Mouse (Mus musculus): ENCODE measurements around the gene Mfap1a. TPM values are rescaled to one million over a fixed set of nuclear protein-coding genes. Genes with fewer than 3 reads are reported as not detected.

Gene Mfap1a
- polyA plus RNA-seq, 1 experiment: 0.75 TPM

DNA sequence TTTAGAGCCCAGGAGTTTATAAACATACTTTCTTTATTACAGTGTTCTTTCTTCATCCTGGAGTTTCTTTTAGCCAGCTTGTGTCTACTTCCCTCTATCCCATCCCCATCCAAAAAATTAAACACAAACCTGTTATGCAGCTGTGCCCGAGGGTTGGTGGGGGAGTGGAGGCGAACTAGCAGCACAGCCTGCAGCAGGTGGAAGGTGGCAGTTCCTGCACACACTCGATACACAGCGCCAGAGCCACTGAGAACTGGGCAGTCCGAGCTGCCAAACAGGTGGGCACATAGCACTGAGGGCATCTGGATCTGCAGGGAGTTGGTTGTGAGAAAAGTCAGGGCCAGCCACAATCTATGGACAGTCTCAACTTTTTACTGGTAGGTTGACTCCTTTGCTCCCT, 50.9 kb downstream of the Mfap1a start:
- no peaks in the 10 kb centered on the region for H3K27me3 ChIP-seq (ENCODE audit: control insufficient read depth)
- H3K36me3 ChIP-seq (ENCODE audit: control insufficient read depth): peaks cover 60% of the 10 kb centered on the region
- TF ChIP-seq TAL1 (IDR thresholded peaks at IDR 0.05; ENCODE audit: low read length) (no peak), GATA1 (IDR thresholded peaks at IDR 0.05; ENCODE audit: low read length) (no peak)
- H3K4me3 ChIP-seq (replicated peaks): no peak overlapping the region
- H3K4me1 ChIP-seq (ENCODE audit: control insufficient read depth): peaks cover 45% of the 10 kb centered on the region
- no peaks in the 10 kb centered on the region for H3K9me3 ChIP-seq (ENCODE audit: control insufficient read depth, low read length)

DNA sequence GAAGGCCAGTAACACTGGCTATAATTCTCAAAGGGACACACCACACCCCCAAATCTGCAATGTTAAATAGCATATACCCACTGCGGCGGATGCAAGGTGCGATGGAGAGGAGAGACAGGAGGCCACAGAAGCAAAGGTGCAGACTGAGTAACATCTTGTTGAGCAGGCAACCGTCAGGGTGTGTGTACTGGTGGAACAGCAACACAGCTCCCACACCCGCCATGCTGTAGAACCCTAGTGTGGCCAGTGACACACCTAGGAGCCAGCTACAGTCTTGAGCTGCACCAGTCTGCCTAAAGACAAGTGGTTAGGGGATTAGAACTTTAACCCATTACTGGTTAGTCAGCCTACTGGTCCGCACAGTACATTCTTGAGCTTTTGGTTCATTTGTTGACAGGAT, 52.5 kb downstream of the Mfap1a start:
- no peaks in the 10 kb centered on the region for H3K9me3 ChIP-seq (ENCODE audit: control insufficient read depth, low read length)
- no peaks in the 10 kb centered on the region for H3K27me3 ChIP-seq (ENCODE audit: control insufficient read depth)
- TF ChIP-seq GATA1 (IDR thresholded peaks at IDR 0.05; ENCODE audit: low read length): no peak
- TF ChIP-seq TAL1 (IDR thresholded peaks at IDR 0.05; ENCODE audit: low read length): no peak
- peaks cover 53% of the 10 kb centered on the region for H3K4me1 ChIP-seq (ENCODE audit: control insufficient read depth)
- peaks cover 49% of the 10 kb centered on the region for H3K36me3 ChIP-seq (ENCODE audit: control insufficient read depth)
- H3K4me3 ChIP-seq (replicated peaks): no peak overlapping the region

DNA sequence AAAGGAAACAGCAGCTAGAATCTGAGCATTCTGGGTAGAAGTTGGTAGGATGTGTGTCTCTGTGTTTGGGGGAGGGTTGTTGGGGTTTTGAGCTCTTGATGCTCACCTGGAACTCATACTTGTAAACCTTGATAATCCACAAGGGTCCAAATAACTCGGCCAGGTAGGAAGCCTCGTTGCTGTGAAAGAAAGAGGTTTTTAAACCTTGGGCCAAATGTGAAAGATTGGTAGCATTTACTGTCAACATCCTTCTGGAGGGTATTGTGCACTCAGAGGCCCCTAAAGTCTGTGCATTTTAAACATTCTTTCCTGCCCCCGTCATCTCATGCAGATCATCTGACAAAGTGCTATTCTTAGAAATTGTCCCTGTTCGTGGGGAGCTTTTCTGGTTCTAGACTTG, 53.5 kb downstream of the Mfap1a start, which contains the start of gene Hypk:
Gene Hypk (plus strand): TSS at position 301 of the 400 bp plus-strand sequence.
- Histone ChIP-seq H3K4me3 (replicated peaks) (no peak within 1 kb of the TSS), H3K4me1 (ENCODE audit: control insufficient read depth) (peaks cover 53% of the 10 kb centered on the region), H3K36me3 (ENCODE audit: control insufficient read depth) (peaks cover 41% of the 10 kb centered on the region), H3K27me3 (ENCODE audit: control insufficient read depth) (no peaks in the 10 kb centered on the region), H3K9me3 (ENCODE audit: control insufficient read depth, low read length) (no peaks in the 10 kb centered on the region)
- TF ChIP-seq TAL1 (IDR thresholded peaks at IDR 0.05; ENCODE audit: low read length): no peak
- TF ChIP-seq GATA1 (IDR thresholded peaks at IDR 0.05; ENCODE audit: low read length): no peak

DNA sequence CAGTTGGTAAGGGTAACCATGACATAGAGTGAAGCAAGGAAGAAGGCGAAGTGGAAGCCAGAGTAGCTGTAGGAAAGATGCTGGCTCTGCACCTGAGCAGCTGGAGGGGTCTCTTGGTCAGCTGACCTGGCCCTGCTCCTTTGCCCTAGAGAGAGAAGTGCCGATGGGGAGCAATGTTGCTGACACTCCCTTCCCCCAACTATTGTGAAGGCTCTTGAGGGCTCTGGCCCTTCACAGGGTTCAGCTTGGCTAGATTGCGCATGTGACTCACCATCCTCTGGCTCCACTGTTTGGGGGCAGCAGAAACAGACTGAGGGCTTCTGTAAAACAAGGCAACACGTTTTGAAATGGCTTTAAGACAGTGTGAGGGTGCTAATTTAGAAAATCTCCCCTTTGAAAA, 54.1 kb downstream of the Mfap1a start:
- no peak overlapping the region for H3K4me3 ChIP-seq (replicated peaks)
- H3K4me1 ChIP-seq (ENCODE audit: control insufficient read depth): peaks cover 52% of the 10 kb centered on the region

DNA sequence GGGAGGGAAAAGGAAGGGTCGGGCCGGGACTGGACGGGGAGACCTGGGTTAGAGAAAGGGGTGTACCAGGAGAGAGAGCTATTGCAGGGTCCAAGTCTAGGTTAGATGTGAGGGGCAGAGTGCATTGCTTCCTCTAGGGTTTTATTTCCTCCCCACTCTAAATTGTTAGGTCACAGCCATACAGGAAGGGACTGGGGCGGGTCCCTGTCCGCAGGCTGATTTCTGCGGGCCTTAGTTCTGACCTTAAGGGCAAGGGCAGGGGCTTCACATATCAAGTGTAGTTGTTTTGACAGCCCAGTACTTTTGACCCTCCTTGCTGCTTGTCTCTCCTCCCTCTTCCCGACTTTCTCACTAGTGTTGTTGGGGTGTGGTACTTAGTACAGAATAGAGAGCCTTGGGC, 56.4 kb downstream of the Mfap1a start:
- Histone ChIP-seq H3K36me3 (ENCODE audit: control insufficient read depth) (peaks cover 37% of the 10 kb centered on the region), H3K4me3 (replicated peaks) (peak overlapping the region; percentile 87), H3K9me3 (ENCODE audit: control insufficient read depth, low read length) (no peaks in the 10 kb centered on the region), H3K27me3 (ENCODE audit: control insufficient read depth) (no peaks in the 10 kb centered on the region), H3K4me1 (ENCODE audit: control insufficient read depth) (peaks cover 40% of the 10 kb centered on the region)
- TF ChIP-seq TAL1 (IDR thresholded peaks at IDR 0.05; ENCODE audit: low read length) (no peak), GATA1 (IDR thresholded peaks at IDR 0.05; ENCODE audit: low read length) (no peak)

More for the DNA sequence above, 54.1 kb downstream of the Mfap1a start:
- H3K27me3 ChIP-seq (ENCODE audit: control insufficient read depth): no peaks in the 10 kb centered on the region
- TF ChIP-seq TAL1 (IDR thresholded peaks at IDR 0.05; ENCODE audit: low read length) (no peak), GATA1 (IDR thresholded peaks at IDR 0.05; ENCODE audit: low read length) (no peak)
- no peaks in the 10 kb centered on the region for H3K9me3 ChIP-seq (ENCODE audit: control insufficient read depth, low read length)
- peaks cover 41% of the 10 kb centered on the region for H3K36me3 ChIP-seq (ENCODE audit: control insufficient read depth)

DNA sequence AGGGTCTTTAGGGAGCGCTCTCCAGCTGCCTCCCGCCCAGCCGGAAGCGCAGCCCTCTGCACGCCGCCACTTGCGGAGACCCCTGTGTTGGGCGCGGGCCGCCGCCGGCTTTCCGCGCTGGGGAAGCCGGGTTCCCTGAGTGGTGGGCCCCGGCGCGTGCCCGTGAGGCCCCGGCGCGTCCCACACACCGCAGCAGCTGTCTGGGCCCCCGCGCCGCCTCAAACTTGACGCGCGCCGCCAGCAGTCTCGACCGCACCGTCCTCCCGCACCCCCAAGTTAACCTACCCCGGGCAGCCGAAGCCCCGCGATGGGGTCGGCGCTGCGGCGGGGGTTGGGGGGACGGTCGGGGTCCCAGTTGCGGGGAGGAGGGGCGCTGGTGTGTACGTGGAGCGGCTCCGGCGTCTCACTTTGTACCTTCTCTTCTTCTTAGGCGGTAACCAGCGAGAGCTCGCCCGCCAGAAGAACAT, 56.9 kb downstream of the Mfap1a start:
- H3K4me3 ChIP-seq (replicated peaks): peak overlapping the region; percentile 87
- H3K36me3 ChIP-seq (ENCODE audit: control insufficient read depth): peaks cover 34% of the 10 kb centered on the region
- H3K27me3 ChIP-seq (ENCODE audit: control insufficient read depth): no peaks in the 10 kb centered on the region
- H3K9me3 ChIP-seq (ENCODE audit: control insufficient read depth, low read length): no peaks in the 10 kb centered on the region
- peaks cover 41% of the 10 kb centered on the region for H3K4me1 ChIP-seq (ENCODE audit: control insufficient read depth)
- TF ChIP-seq GATA1 (IDR thresholded peaks at IDR 0.05; ENCODE audit: low read length) (no peak), TAL1 (IDR thresholded peaks at IDR 0.05; ENCODE audit: low read length) (no peak)

DNA sequence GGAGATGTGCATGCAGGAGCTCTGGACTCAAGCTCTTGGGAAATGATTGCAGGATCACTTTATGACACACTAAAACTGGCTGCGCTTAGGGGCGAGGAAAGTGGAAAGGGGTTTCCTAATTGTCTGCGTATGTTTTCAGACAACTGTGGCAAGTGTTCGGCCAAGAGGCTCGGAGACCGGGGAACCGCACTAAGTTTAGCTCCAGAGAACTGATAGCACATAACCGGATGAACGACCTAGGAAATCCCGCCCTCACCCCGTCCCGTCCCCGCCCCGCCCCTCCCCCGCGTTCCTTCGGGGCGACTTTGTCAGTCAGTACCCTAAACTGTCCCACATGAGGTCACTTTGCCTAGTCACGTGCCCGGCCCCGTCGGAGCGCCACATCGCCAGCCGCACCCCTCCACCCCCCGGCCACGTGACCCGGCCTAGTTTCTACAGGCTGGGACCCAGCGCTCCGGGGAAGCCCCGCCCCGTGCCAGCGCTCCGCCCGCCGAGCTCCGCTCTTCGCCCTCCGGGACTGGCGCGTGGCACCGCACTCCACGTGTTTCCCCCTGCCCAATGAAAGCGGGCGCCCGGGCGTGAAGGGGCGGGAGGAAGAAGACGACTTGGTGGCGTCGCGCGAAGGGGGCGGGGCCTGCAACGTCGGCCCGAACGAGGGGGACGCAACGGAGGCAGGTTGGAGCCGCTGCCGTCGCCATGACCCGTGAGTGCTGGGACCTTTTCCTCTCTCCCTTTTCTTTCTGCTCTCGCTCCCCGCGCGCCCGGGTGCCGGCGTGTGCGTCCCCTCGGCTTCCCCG, 57.5 kb downstream of the Mfap1a start, which contains the start of gene Serf2:
Gene Serf2 (plus strand): TSS at position 457 of the 797 bp plus-strand sequence.
- H3K4me1 ChIP-seq (ENCODE audit: control insufficient read depth): peaks cover 40% of the 10 kb centered on the region
- TF ChIP-seq GATA1 (IDR thresholded peaks at IDR 0.05; ENCODE audit: low read length) (no peak), TAL1 (IDR thresholded peaks at IDR 0.05; ENCODE audit: low read length) (no peak)
- no peaks in the 10 kb centered on the region for H3K9me3 ChIP-seq (ENCODE audit: control insufficient read depth, low read length)
- peak within 1 kb of the TSS; percentile 87 for H3K4me3 ChIP-seq (replicated peaks)
- peaks cover 32% of the 10 kb centered on the region for H3K36me3 ChIP-seq (ENCODE audit: control insufficient read depth)
- H3K27me3 ChIP-seq (ENCODE audit: control insufficient read depth): peaks cover 4% of the 10 kb centered on the region

DNA sequence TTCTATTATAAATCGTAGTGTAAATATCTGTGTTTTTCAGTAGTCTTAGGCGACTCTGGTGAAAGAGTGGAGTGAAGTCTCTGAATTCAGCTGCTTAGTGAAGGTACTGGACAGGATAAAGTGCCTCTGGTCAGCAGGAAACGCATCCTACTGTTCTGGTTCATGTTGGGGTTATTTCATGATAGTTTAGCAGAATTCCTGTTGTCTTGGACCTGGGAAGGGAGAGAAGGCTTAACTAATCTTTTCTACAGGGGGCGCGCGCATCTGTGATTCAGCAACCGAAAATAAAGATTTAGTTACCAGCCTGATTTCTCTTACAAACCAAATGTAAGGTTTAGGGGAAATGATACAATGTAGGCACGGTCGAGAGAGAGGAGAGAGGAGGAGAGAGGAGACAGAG, 58.3 kb downstream of the Mfap1a start:
- H3K9me3 ChIP-seq (ENCODE audit: control insufficient read depth, low read length): no peaks in the 10 kb centered on the region
- peaks cover 40% of the 10 kb centered on the region for H3K4me1 ChIP-seq (ENCODE audit: control insufficient read depth)
- TF ChIP-seq TAL1 (IDR thresholded peaks at IDR 0.05; ENCODE audit: low read length) (no peak), GATA1 (IDR thresholded peaks at IDR 0.05; ENCODE audit: low read length) (no peak)
- peaks cover 5% of the 10 kb centered on the region for H3K27me3 ChIP-seq (ENCODE audit: control insufficient read depth)
- peak overlapping the region; percentile 87 for H3K4me3 ChIP-seq (replicated peaks)
- peaks cover 25% of the 10 kb centered on the region for H3K36me3 ChIP-seq (ENCODE audit: control insufficient read depth)

DNA sequence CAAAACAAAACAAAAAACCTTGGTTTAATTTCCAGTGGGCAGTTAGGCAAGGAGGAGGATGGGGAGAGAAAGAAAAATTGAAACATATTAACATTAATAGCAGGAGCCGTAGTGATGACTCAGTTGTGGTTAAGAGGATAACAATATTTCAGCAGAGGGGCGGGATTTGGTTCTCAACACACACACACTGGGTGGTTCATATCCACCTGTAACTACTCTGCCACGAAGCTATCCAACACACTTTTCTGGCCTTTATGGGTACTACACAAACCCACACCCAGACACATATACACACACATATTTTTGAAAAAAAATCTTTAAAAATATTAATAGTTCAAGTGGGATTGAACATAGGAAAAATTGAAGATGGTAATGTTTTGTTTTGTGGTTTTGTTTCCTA, 59.5 kb downstream of the Mfap1a start:
- Histone ChIP-seq H3K4me1 (ENCODE audit: control insufficient read depth) (peaks cover 48% of the 10 kb centered on the region), H3K36me3 (ENCODE audit: control insufficient read depth) (peaks cover 13% of the 10 kb centered on the region), H3K27me3 (ENCODE audit: control insufficient read depth) (peaks cover 12% of the 10 kb centered on the region), H3K9me3 (ENCODE audit: control insufficient read depth, low read length) (no peaks in the 10 kb centered on the region), H3K4me3 (replicated peaks) (no peak overlapping the region)
- TF ChIP-seq GATA1 (IDR thresholded peaks at IDR 0.05; ENCODE audit: low read length): no peak
- TF ChIP-seq TAL1 (IDR thresholded peaks at IDR 0.05; ENCODE audit: low read length): no peak
